Mouse (Mus musculus) erythroblast, embryonic 14.5 days (primary cell): Measurements from ENCODE around the gene Kcnip3.

Source experiments
- GATA1 ChIP-seq: IDR thresholded peaks from 2 replicates; pipeline ENCODE4 v1.6.1; 2012; ENCODE audit warnings: low read length, inconsistent platforms, mixed read lengths
- TAL1 ChIP-seq: IDR thresholded peaks from 3 replicates; pipeline ENCODE4 v1.6.1; 2012; ENCODE audit warnings: low read length, inconsistent platforms, mixed read lengths

DNA sequence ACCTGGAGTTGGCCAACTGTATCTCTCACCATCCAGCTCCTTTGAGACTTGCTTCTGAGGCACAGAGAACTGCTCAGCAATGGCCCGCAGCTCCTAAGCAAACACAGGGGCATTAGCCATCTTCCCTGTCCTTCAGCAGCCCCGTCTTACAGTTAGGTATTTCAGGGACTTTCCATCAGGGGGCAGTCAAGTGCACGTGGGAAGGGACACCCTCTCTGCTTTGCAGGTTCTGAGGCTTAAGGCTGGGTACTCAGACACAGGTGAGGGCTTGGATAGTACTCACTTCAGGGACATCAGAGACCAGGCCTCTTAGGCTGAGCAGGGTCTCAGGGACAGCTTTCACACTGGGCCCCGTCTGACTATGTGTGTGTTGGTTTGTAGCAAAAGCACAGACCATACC is 17.6 kb upstream of the Kcnip3 start:
- no peak for TF ChIP-seq GATA1
- TF ChIP-seq TAL1 = no peak
